Mouse (Mus musculus): ENCODE results near the gene Eif6. TPM values are rescaled to one million over a fixed set of nuclear protein-coding genes. Genes with fewer than 3 reads are reported as not detected.
A peak's percentile ranks its signal among the peaks of the same experiment; 100 is the strongest.

Gene Eif6
- polyA plus RNA-seq, 1 experiment: 63.3 TPM

GRCm38 (mm10) chr2:155792899-155793298 is 33.8 kb downstream of the Eif6 start:
- no peak for DNase-seq (ENCODE audit: low spot score)

- DNase-seq (ENCODE audit: low spot score): no peak
These were observed 38.5 kb downstream of the Eif6 start for GRCm38 (mm10) chr2:155787949-155788931.

GRCm38 (mm10) chr2:155786905-155787304 is 39.8 kb downstream of the Eif6 start:
- no peak for DNase-seq (ENCODE audit: low spot score)

GRCm38 (mm10) chr2:155784534-155784933 is 42.2 kb downstream of the Eif6 start:
- DNase-seq (ENCODE audit: low spot score): no peak

- no peak for DNase-seq (ENCODE audit: low spot score)
These were observed 47.2 kb downstream of the Eif6 start for GRCm38 (mm10) chr2:155779506-155779905.

- DNase-seq (ENCODE audit: low spot score): no peak
These were observed 47.7 kb downstream of the Eif6 start for GRCm38 (mm10) chr2:155779066-155779465.

GRCm38 (mm10) chr2:155778004-155778403 is 48.7 kb downstream of the Eif6 start:
- DNase-seq (ENCODE audit: low spot score): no peak

- no peak for DNase-seq (ENCODE audit: low spot score)
These were observed 49.1 kb downstream of the Eif6 start for GRCm38 (mm10) chr2:155777688-155777985.

GRCm38 (mm10) chr2:155776824-155777687 is 49.7 kb downstream of the Eif6 start:
- DNase-seq (ENCODE audit: low spot score): no peak

GRCm38 (mm10) chr2:155775685-155776263 is 51.0 kb downstream of the Eif6 start:
- DNase-seq (ENCODE audit: low spot score): peak; percentile 58

- no peak for DNase-seq (ENCODE audit: low spot score)
These were observed 51.6 kb downstream of the Eif6 start, which contains the start of gene Mmp24 for GRCm38 (mm10) chr2:155774927-155775684. Gene Mmp24, plus strand, starts transcription at chr2:155775342.

- DNase-seq (ENCODE audit: low spot score): no peak
These were observed 52.3 kb downstream of the Eif6 start for GRCm38 (mm10) chr2:155774261-155774926.

- DNase-seq (ENCODE audit: low spot score): no peak
These were observed 53.1 kb downstream of the Eif6 start for GRCm38 (mm10) chr2:155773664-155774063.

Other genes with a start within 250 kb of the Eif6 start
- gene Gss, start 234.1 kb downstream of the Eif6 start, polyA plus RNA-seq (2012; rRNA removed): 15.4 and 17.5 TPM in 2 replicates
- 0.01 TPM in 1 of 2 replicates, not detected in the other for gene Myh7b, start 215.7 kb downstream of the Eif6 start, polyA plus RNA-seq (2012; rRNA removed)
- gene Trpc4ap, start 134.5 kb downstream of the Eif6 start, polyA plus RNA-seq (2012; rRNA removed): 86.9 and 90.7 TPM in 2 replicates
- gene Edem2, start 97.5 kb downstream of the Eif6 start, polyA plus RNA-seq (2012; rRNA removed): 56.1 and 78.7 TPM in 2 replicates
- gene Gm17581, start 91.1 kb downstream of the Eif6 start, polyA plus RNA-seq (2012; rRNA removed): not detected in 2 replicates
- 19.3 and 21.2 TPM in 2 replicates for gene Procr, start 75.8 kb downstream of the Eif6 start, polyA plus RNA-seq (2012; rRNA removed)
- 0.04 and 0.09 TPM in 2 replicates for gene Mmp24, start 51.6 kb downstream of the Eif6 start, polyA plus RNA-seq (2012; rRNA removed)
- 42.8 and 48.4 TPM in 2 replicates for gene BC029722, start 7.5 kb downstream of the Eif6 start, polyA plus RNA-seq (2012; rRNA removed)
- 2.6 and 3.7 TPM in 2 replicates for gene Fam83c, start 7.9 kb upstream of the Eif6 start, polyA plus RNA-seq (2012; rRNA removed)
- gene Uqcc1, start 103.4 kb upstream of the Eif6 start, polyA plus RNA-seq (2012; rRNA removed): 47.0 and 60.2 TPM in 2 replicates
- not detected in 2 replicates for gene Gm15557, start 113.8 kb upstream of the Eif6 start, polyA plus RNA-seq (2012; rRNA removed)
- 1.5 and 1.7 TPM in 2 replicates for gene Gdf5, start 118.4 kb upstream of the Eif6 start, polyA plus RNA-seq (2012; rRNA removed)
- 11.7 and 13.4 TPM in 2 replicates for gene Cep250, start 129.5 kb upstream of the Eif6 start, polyA plus RNA-seq (2012; rRNA removed)
- gene 6430550D23Rik, start 181.1 kb upstream of the Eif6 start, polyA plus RNA-seq (2012; rRNA removed): 2.3 and 4.7 TPM in 2 replicates
- gene Ergic3, start 181.1 kb upstream of the Eif6 start, polyA plus RNA-seq (2012; rRNA removed): 190 and 196 TPM in 2 replicates
- gene Fer1l4, start 226.0 kb upstream of the Eif6 start, polyA plus RNA-seq (2012; rRNA removed): 121 and 126 TPM in 2 replicates
- 4.4 and 5.1 TPM in 2 replicates for gene Spag4, start 238.2 kb upstream of the Eif6 start, polyA plus RNA-seq (2012; rRNA removed)